14 mouse cellular contexts compared by ENCODE assay signal in the genomic region with DNA sequence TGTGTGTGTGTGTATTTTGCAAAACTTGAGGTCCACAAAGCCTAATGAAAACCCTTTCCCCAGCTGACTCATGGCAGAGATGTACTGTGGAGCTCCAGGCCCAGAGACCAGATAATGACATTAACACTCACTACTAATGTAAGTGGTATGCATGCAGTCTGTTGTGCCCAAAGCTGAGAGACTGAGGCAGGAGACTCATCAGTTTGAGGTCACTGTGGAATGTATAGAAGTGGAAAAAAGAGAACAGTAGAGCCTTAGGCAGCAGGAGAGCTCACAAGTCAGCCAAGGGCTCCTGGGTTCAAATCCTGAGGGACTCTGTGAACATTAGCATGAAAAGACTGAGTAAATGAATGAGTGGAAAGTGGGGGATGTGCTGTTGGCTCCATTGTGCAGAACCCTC. TPM values are rescaled to one million over a fixed set of nuclear protein-coding genes. Genes with fewer than 3 reads are reported as not detected.
"Had no signal": no experiment of that assay in that cellular context is flagged by ENCODE, and none has a peak within 500 bp of the region (broad histone marks: within the 10 kb centered on the region; RNA-seq: fewer than 3 reads in every experiment).

No protein-coding gene starts in this region.

- H3K36me3 ChIP-seq: kidney, embryonic 15.5 days; limb, embryonic 12.5 days; liver, embryonic 15.5 days; midbrain, embryonic 15.5 days; neural tube, embryonic 13.5 days had no signal

- H3K27ac ChIP-seq: kidney, embryonic 15.5 days; limb, embryonic 12.5 days; liver, embryonic 15.5 days; midbrain, embryonic 15.5 days; neural tube, embryonic 13.5 days had no signal

- H3K27me3 ChIP-seq: megakaryocyte, embryonic 14.5 days had no signal

- ATAC-seq: midbrain, embryonic 15.5 days had no signal

- H3K9ac ChIP-seq: kidney, embryonic 15.5 days; limb, embryonic 12.5 days; liver, embryonic 15.5 days; lung, embryonic 14.5 days; midbrain, embryonic 15.5 days had no signal

- DNase-seq: kidney, postnatal 14 days; layer of hippocampus, postnatal 36 days; lung, embryonic 14.5 days; lung, postnatal 10 days; lung, postnatal 4 days; thymus, postnatal 4 days had no signal

- H3K9me3 ChIP-seq: kidney, embryonic 15.5 days; limb, embryonic 12.5 days; liver, embryonic 15.5 days; megakaryocyte, embryonic 14.5 days; midbrain, embryonic 15.5 days; neural tube, embryonic 13.5 days had no signal

- H3K4me3 ChIP-seq: kidney, embryonic 15.5 days; limb, embryonic 12.5 days; liver, embryonic 15.5 days; midbrain, embryonic 15.5 days; neural tube, embryonic 13.5 days had no signal

- H3K4me2 ChIP-seq: kidney, embryonic 15.5 days; limb, embryonic 12.5 days; liver, embryonic 15.5 days; lung, embryonic 14.5 days; midbrain, embryonic 11.5 days; midbrain, embryonic 15.5 days; neural tube, embryonic 13.5 days had no signal

RNA-seq across cellular contexts. Expression of a gene that starts 11.0 kb away (rescaled TPM):
- polyA plus RNA-seq: liver, adult 2 months; liver, embryonic 15.5 days had no signal
